Mouse (Mus musculus): ENCODE measurements around the gene 1700080O16Rik. TPM values are rescaled to one million over a fixed set of nuclear protein-coding genes. Genes with fewer than 3 reads are reported as not detected.

The 1700080O16Rik gene
- polyA plus RNA-seq (2012; fragmentation: generic; extraction: Trizol): not detected

GRCm38 (mm10) chrX:51972672-51973071 lies at the start of gene 1700080O16Rik:
TSS of gene 1700080O16Rik (minus strand) at chrX:51972772.

Other genes starting within 250 kb of the 1700080O16Rik start
- gene Usp26, start 171.5 kb downstream of the 1700080O16Rik start, polyA plus RNA-seq (2012; fragmentation: generic; extraction: Trizol): not detected
- 10 to 100 TPM in 1 of 2 experiments, 1 to 10 TPM in 1; 3.1 to 47.0 TPM for gene Gpc4, start 192.5 kb upstream of the 1700080O16Rik start, polyA plus RNA-seq (2012; fragmentation: generic; extraction: Trizol)